ENCODE assay signal across 10 mouse cellular contexts in genomic region chr12:26525698-26526026, GRCm38 (mm10). TPM values are rescaled to one million over a fixed set of nuclear protein-coding genes. Genes with fewer than 3 reads are reported as not detected.
DNase-seq lines count a peak whose midpoint lies in the region; ATAC-seq and TF ChIP-seq lines count a peak whose summit lies in the region.
"Had no signal": no experiment of that assay in that cellular context is flagged by ENCODE, and none has a peak within 500 bp of the region (broad histone marks: within the 10 kb centered on the region; RNA-seq: fewer than 3 reads in every experiment).

No protein-coding gene starts in this region.

- H3K4me2 ChIP-seq in midbrain, postnatal 0 days (ENCODE audit: low read depth, low read length, poor library complexity, severe bottlenecking) = no peak overlapping the region
- H3K4me2 ChIP-seq: liver, embryonic 15.5 days had no signal

- peak; percentile 45 to 54 for DNase-seq in cerebellum, postnatal 14 days
- DNase-seq in layer of hippocampus, adult 9-10 months (ENCODE audit: low spot score) = peak; percentile 16
- DNase-seq in layer of hippocampus, postnatal 36 days = no peak
- DNase-seq in brain, embryonic 14.5 days (ENCODE audit: low read depth) = peak; percentile 73
- peak; percentile 42 for DNase-seq in midbrain, postnatal 0 days (ENCODE audit: low spot score)
- DNase-seq in thymus, postnatal 4 days = no peak

- no peaks in the 10 kb centered on the region for H3K27me3 ChIP-seq in midbrain, postnatal 0 days (ENCODE audit: insufficient read depth, low read length)
- H3K27me3 ChIP-seq: liver, embryonic 15.5 days had no signal

- no peaks in the 10 kb centered on the region for H3K36me3 ChIP-seq in midbrain, postnatal 0 days (ENCODE audit: insufficient read depth, low read length)
- H3K36me3 ChIP-seq: liver, embryonic 15.5 days had no signal

- H3K9ac ChIP-seq in midbrain, postnatal 0 days (replicated peaks; ENCODE audit: low read length, poor library complexity, severe bottlenecking) = no peak overlapping the region
- H3K9ac ChIP-seq: liver, embryonic 15.5 days had no signal

- no peak for TF ChIP-seq CTCF in brain, embryonic 14.5 days (IDR thresholded peaks at IDR 0.05; ENCODE audit: borderline replicate concordance, extremely low read depth, insufficient read depth, insufficient read length)
- no peak for TF ChIP-seq CTCF in midbrain, postnatal 0 days (IDR thresholded peaks at IDR 0.05)

- no peaks in the 10 kb centered on the region for H3K9me3 ChIP-seq in midbrain, postnatal 0 days (ENCODE audit: low read length)
- H3K9me3 ChIP-seq: liver, embryonic 15.5 days had no signal

- no peak overlapping the region for H3K27ac ChIP-seq in midbrain, postnatal 0 days (ENCODE audit: low read depth, low read length)
- H3K27ac ChIP-seq: liver, embryonic 15.5 days had no signal

- ATAC-seq in cerebellum, adult (ENCODE audit: insufficient number of reproducible peaks, low FRiP score, low TSS enrichment) = no peak
- no peak for ATAC-seq in midbrain, postnatal 0 days (ENCODE audit: low FRiP score)
- no peak for ATAC-seq in megakaryocyte-erythroid progenitor cell, adult 5-6 weeks (replicated peaks; ENCODE audit: low FRiP score, low TSS enrichment, poor library complexity, severe bottlenecking)

- 39% methylated on average over 5 of the region's 5 CpGs for WGBS in midbrain, postnatal 0 days

- no peak overlapping the region for H3K4me3 ChIP-seq in midbrain, postnatal 0 days (ENCODE audit: low read depth, low read length)
- H3K4me3 ChIP-seq: liver, embryonic 15.5 days; myocyte had no signal

- TF ChIP-seq POLR2A in brain, embryonic 14.5 days (IDR thresholded peaks at IDR 0.05; ENCODE audit: borderline replicate concordance, extremely low read depth, insufficient read depth, insufficient read length, poor library complexity, severe bottlenecking) = no peak

- H3K4me1 ChIP-seq in midbrain, postnatal 0 days (ENCODE audit: insufficient read depth, low read length) = 0 out of 2 replicates have a peak, but pooled peaks cover 3% of the 10 kb centered on the region
- H3K4me1 ChIP-seq: liver, embryonic 15.5 days had no signal

RNA-seq across cellular contexts. Expression of gene Cmpk2, which starts 56.7 kb away (rescaled TPM):
- 10 to 100 TPM; 15.1 to 16.2 TPM for total RNA-seq in layer of hippocampus, postnatal 36 days (2021)
- 6.9 and 8.4 TPM in 2 replicates for polyA plus RNA-seq in brain, embryonic 14.5 days (2012; rRNA removed)
- total RNA-seq in midbrain, postnatal 0 days (2014; rRNA removed) = 25.2 and 29.5 TPM in 2 replicates
- 21.2 and 21.8 TPM in 2 replicates for polyA plus RNA-seq in midbrain, postnatal 0 days (2015; fragmentation: Nextera tagmentation; extraction: Ambion mirVana)
- total RNA-seq in megakaryocyte-erythroid progenitor cell, adult 5-6 weeks (2014; fragmentation: Nextera tagmentation) = 27.8 and 37.9 TPM in 2 replicates
- 22.0 and 22.7 TPM in 2 replicates for total RNA-seq in megakaryocyte-erythroid progenitor cell, adult 5-6 weeks (2017)
- polyA plus RNA-seq: myocyte had no signal

Comparison
In these comparisons a context has a peak if more than half of its experiments do, and no peak if none do; other contexts are left out.
1. DNase-seq: peak in cerebellum, postnatal 14 days (2 of 2), layer of hippocampus, adult 9-10 months (single experiment), brain, embryonic 14.5 days (single experiment) and midbrain, postnatal 0 days (single experiment); none in layer of hippocampus, postnatal 36 days (0 of 2) and thymus, postnatal 4 days (single experiment).